Mouse (Mus musculus) layer of hippocampus, adult 9-11 months (tissue): ENCODE results near the gene Hnrnpf.

Experiments
- DNase-seq: peaks from one replicate; pipeline ENCODE4 v3.0.0; 2022

The Hnrnpf gene

DNA sequence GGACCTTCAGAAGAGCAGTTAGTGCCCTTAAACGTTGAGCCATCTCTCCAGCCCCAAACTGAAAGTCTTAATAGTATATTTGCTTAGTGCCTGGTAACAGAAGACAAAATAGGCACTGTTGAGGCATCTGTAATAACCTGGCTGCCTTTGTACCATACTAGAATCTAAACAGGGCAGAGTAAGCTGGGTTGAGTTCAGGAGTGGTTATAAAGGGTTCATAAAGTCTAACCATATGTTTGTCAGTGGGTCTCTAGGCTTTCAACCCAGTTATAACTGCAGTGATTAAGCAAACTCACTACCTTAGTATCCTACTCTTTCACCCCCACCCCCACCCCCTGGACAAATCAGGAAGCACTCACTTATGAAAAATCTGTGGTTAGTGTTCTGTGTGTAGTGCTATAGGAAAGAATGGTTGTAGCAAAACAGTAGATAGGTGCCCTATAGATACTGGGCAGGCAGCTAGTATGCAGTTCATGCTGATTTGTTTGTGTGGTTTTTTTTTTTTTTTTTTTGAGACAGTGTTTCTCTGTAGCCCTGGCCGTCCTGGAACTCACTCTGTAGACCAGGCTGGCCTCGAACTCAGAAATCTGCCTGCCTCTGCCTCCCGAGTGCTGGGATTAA, 26.9 kb downstream of the Hnrnpf start:
- no peak for DNase-seq

DNA sequence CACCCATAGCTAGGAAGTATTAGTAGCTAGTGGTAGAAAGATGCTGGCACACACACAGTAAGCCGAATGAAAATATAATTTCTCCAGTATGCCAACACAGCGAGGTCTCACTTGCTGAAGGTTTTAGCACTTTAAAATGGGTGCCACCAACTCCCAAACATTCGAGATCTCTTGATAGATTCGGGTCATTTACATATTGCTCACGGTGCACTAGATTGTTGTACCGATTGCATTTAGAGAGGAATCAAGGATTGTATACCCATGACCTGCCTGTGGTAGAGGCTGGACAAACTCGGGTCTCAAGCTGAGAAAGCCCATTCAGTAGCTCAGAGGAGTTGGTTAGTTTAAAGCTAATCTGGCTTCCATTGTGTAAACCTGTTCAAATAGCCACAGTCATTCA, 27.8 kb downstream of the Hnrnpf start:
- no peak for DNase-seq

GRCm38 (mm10) chr6:117928746-117929145, 28.6 kb downstream of the Hnrnpf start:
- no peak for DNase-seq

- DNase-seq = no peak
These were observed 30.0 kb downstream of the Hnrnpf start for GRCm38 (mm10) chr6:117929945-117930655.

- DNase-seq = no peak
These were observed 32.4 kb downstream of the Hnrnpf start for GRCm38 (mm10) chr6:117932325-117933051.

DNA sequence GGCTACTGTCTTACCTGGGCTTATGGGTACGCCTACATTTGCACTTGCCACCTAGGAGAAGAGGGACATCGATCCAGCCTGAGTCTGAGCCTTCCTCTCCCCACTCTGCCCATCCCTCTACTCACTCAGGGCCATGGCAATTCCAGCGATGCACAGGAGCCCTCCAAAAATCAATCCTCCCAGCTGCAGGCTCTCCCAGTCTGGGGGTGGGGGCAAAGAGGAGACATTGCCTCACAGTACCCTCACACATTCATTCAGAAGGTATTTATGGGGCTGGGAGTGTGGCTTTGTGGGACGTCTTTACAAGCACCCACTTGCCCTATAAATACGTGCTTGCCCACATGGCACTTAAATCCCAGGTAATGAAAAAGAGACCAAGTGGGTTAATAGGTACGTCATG, 34.2 kb downstream of the Hnrnpf start:
- DNase-seq = no peak

- no peak for DNase-seq
These were observed 35.8 kb downstream of the Hnrnpf start for GRCm38 (mm10) chr6:117935681-117936612.

DNA sequence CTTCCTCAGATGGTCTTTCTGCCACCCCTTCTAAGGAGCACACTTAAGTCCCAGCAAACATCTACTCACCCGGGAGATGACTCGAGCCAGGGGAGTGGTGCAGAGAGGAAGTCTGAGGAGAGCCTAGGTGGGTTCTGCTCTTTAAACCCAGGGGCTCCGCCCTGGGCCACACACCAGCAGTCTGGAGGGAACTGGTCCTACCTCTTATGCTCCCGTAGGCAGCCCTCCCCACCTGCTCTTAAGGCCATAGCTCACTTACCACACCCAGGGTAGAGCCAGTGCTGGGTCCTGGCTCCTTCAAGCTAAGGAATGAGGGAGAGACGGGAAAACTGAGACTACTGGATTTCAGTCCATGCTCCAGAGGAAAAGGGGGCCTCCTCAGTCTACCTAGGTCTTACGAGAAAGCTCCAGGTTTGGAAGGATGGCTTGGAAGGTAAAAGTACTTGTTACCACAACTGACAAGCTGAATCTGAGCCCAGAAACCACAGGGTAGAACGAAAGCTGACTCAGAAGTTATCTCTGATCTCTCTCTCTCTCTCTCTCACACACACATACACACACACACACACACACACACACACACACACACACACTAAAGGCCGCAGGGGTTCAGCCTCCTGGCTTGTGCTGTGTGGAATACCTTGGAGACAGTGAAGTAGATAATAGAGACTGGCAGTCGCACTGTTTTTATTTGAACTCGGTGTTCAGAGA, 37.3 kb downstream of the Hnrnpf start, which contains the start of gene Fxyd4:
Gene Fxyd4, minus strand, starts transcription at position 471 of the 711 bp plus-strand sequence.
- no peak for DNase-seq

- DNase-seq = peak; percentile 61
These were observed 38.8 kb downstream of the Hnrnpf start for GRCm38 (mm10) chr6:117938951-117939350.

GRCm38 (mm10) chr6:117942769-117943168, 42.6 kb downstream of the Hnrnpf start:
- peak; percentile 76 for DNase-seq

GRCm38 (mm10) chr6:117943899-117944298, 43.8 kb downstream of the Hnrnpf start:
- no peak for DNase-seq

DNA sequence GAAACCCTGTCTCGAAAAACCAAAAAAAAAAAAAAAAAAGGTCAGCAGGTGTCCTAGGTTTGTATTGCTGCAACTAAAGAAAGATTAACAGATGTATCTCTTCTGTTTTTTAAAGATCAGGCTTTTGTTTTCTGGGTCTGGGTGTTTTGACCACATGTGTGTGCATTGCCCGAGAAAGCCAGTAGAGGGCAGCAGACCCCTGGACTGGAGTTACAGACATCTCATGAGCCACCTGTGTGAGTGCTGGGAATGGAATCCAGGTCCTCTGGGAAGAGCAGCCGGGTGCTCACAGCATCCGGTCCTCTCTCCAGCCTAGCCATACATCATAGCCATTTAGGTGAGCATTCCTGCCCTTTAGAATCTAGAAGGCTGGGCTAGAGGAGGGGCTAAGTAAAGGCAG, 52.2 kb downstream of the Hnrnpf start:
- DNase-seq = no peak

DNA sequence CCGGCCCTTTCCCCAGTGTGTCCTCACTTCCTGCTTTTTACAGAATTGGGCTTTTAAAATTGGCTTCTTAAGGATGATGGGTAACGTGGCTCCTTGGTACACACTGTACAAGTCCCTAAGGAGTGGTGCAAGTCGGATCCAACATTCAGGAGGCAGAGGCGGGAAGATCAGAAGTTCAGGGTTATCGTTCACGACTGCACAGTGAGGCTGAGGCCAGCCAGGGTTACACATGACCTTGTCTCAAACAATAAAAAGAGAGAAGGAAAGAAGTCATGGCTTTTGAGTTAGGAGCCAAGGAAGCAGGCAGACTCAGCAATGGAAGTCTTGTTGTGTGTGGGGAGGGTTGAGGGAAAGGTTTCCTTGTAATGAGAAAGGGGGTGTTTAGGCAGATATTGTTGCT, 56.0 kb downstream of the Hnrnpf start:
- DNase-seq = no peak

DNA sequence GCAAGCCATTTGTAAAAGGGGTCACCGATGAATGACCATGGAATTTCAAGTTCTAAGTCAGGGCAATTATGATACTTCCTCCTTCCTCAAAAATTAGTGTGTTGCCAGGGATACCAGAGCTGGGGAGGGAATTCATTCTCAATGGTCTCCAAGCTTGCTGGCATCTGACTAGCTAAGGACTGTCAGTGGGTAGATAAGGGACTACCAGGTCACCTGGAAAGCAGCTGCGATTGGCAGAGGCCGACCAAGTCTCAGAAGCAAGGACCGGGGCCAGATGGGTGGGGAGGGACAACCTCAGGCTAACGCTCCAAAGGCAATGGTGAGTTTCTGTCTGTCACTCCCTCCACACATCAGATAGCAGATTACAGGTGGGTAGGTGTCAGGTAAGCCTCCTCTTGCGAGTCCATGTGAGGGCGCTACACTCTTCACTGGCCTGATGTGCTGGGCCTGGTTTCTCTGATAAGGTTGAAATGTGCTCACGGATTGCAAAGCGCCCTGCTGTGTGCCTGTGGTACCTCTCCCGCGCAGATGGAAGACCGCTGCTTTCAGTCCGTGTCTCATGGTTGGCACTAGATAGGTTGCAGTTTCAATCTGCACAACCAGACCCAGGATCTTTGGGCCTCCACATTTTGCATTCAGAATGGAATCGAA, 56.9 kb downstream of the Hnrnpf start:
- DNase-seq = peak; percentile 29

DNA sequence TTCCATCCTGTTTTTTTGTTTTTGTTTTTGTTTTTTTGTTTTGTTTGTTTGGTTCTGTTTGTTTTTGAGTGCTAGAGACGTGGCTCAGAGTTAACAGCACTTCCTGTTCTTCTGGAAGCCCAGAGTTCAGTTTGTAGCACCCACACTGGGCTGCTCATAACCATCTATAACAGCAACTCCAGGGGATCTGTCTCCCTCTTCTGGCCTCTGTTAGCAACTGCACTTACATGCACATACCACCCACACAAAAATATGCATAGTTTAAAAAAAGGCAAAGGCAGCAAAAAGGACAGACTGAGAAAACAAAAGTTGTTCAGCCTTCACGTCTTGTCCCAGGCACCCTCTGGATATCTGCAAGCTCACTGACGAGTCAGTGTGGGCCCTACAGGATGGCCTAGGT, 63.1 kb downstream of the Hnrnpf start:
- DNase-seq = no peak

DNA sequence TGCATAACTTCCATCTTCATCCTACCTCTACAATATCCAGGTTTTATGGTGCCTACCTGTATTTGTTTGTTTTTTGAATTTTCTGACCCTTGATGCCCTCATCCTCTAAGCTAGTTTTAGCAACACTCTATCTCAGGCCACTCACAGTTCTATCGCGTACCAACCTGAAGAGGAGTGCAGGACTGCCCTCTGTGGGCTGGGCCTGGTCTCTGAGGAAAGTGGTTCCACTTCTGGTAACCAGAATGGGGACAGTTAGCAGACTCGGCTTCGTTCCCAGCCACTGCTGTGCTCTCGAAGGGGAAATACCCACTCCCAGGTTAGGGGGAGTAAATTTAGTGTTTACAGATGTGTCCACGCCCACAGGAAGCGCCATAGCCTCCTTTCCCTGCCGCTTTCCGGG, 66.6 kb downstream of the Hnrnpf start:
- DNase-seq = no peak
